Mouse (Mus musculus): ENCODE results near the gene Slc12a6. TPM values are rescaled to one million over a fixed set of nuclear protein-coding genes. Genes with fewer than 3 reads are reported as not detected.

The Slc12a6 gene
- polyA plus RNA-seq, 1 experiment from 2014 or later: 14.4 TPM

GRCm38 (mm10) chr2:112259241-112259962, 6.2 kb upstream of the Slc12a6 start, which contains the start of gene Nutm1:
TSS of gene Nutm1 (minus strand) at chr2:112259291.
- no peak within 1 kb of the TSS for H3K4me2 ChIP-seq
- no peak for DNase-seq (ENCODE audit: low spot score, missing footprints)
- H3K27me3 ChIP-seq (ENCODE audit: control insufficient read depth, insufficient read depth, low read length): no peaks in the 10 kb centered on the region
- peaks cover 6% of the 10 kb centered on the region for H3K4me1 ChIP-seq (ENCODE audit: control insufficient read depth, insufficient read depth, low read length)
- H3K9me3 ChIP-seq (ENCODE audit: control insufficient read depth, low read length): no peaks in the 10 kb centered on the region
- WGBS: 70% methylated on average over 10 of the region's 10 CpGs
- H3K36me3 ChIP-seq (ENCODE audit: control insufficient read depth, insufficient read depth, low read length): no peaks in the 10 kb centered on the region
- ATAC-seq (ENCODE audit: low FRiP score): no peak
- H3K27ac ChIP-seq (ENCODE audit: low read depth, low read length): no peak within 1 kb of the TSS
- H3K4me3 ChIP-seq (ENCODE audit: low read depth, low read length): no peak within 1 kb of the TSS
- no peak within 1 kb of the TSS for H3K9ac ChIP-seq (ENCODE audit: low read length)

GRCm38 (mm10) chr2:112261748-112262653, 3.6 kb upstream of the Slc12a6 start, which contains the start of gene Nop10:
TSS of gene Nop10 (plus strand) at chr2:112261926.
- H3K4me3 ChIP-seq (ENCODE audit: low read depth, low read length): peak within 1 kb of the TSS; percentile 59
- H3K9me3 ChIP-seq (ENCODE audit: control insufficient read depth, low read length): no peaks in the 10 kb centered on the region
- peak; percentile 49 for ATAC-seq (ENCODE audit: low FRiP score)
- peak; percentile 98 for DNase-seq (ENCODE audit: low spot score, missing footprints)
- H3K9ac ChIP-seq (ENCODE audit: low read length): peak within 1 kb of the TSS; percentile 71
- peak within 1 kb of the TSS; percentile 57 for H3K4me2 ChIP-seq
- H3K27me3 ChIP-seq (ENCODE audit: control insufficient read depth, insufficient read depth, low read length): no peaks in the 10 kb centered on the region
- H3K36me3 ChIP-seq (ENCODE audit: control insufficient read depth, insufficient read depth, low read length): no peaks in the 10 kb centered on the region
- peaks cover 14% of the 10 kb centered on the region for H3K4me1 ChIP-seq (ENCODE audit: control insufficient read depth, insufficient read depth, low read length)
- H3K27ac ChIP-seq (ENCODE audit: low read depth, low read length): no peak within 1 kb of the TSS
- WGBS: under 1% methylated on average over 36 of the region's 36 CpGs

DNA sequence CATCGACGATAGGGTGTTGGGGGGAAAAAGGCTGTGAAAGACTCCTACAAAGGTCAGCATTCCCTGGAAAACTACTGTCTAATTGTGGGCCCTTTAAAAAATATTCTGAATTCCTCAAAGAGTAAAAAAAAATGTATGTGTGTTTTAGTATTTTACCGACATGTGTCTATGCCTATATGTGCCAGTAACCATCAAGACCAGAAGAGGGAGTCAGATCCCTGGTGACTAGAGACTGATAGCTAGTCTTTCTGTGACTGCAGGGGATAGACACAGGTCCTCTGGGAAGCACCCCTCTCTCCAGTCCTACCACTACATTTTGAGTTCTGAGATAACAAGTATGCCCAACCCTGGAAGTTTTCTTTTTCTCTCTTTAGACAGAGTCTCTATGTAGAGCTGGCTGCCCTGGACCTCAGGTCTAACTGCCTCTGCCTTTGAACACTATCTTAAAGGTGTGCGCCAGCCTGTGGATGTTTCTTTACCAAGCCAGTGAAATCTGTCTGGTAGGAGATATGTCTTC, 2.8 kb upstream of the Slc12a6 start:
- H3K9ac ChIP-seq (ENCODE audit: low read length): peak overlapping the region; percentile 71; the same call in 1 of the 2 replicates
- no peak overlapping the region for H3K27ac ChIP-seq (ENCODE audit: low read depth, low read length)
- H3K4me1 ChIP-seq (ENCODE audit: control insufficient read depth, insufficient read depth, low read length): peaks cover 16% of the 10 kb centered on the region
- peak overlapping the region; percentile 57 for H3K4me2 ChIP-seq
- DNase-seq (ENCODE audit: low spot score, missing footprints) (no peak), ATAC-seq (ENCODE audit: low FRiP score) (no peak)
- 39% methylated on average over 4 of the region's 4 CpGs for WGBS
- H3K27me3 ChIP-seq (ENCODE audit: control insufficient read depth, insufficient read depth, low read length): no peaks in the 10 kb centered on the region
- no peaks in the 10 kb centered on the region for H3K9me3 ChIP-seq (ENCODE audit: control insufficient read depth, low read length)
- H3K4me3 ChIP-seq (ENCODE audit: low read depth, low read length): peak overlapping the region; percentile 59
- no peaks in the 10 kb centered on the region for H3K36me3 ChIP-seq (ENCODE audit: control insufficient read depth, insufficient read depth, low read length)

- Histone ChIP-seq H3K4me2 (no peak overlapping the region), H3K4me3 (ENCODE audit: low read depth, low read length) (no peak overlapping the region), H3K4me1 (ENCODE audit: control insufficient read depth, insufficient read depth, low read length) (peaks cover 16% of the 10 kb centered on the region), H3K27me3 (ENCODE audit: control insufficient read depth, insufficient read depth, low read length) (no peaks in the 10 kb centered on the region), H3K9ac (ENCODE audit: low read length) (no peak overlapping the region), H3K27ac (ENCODE audit: low read depth, low read length) (no peak overlapping the region), H3K36me3 (ENCODE audit: control insufficient read depth, insufficient read depth, low read length) (no peaks in the 10 kb centered on the region), H3K9me3 (ENCODE audit: control insufficient read depth, low read length) (no peaks in the 10 kb centered on the region)
- DNase-seq (ENCODE audit: low spot score, missing footprints) (no peak), ATAC-seq (ENCODE audit: low FRiP score) (no peak)
- WGBS: 86% methylated on average over 4 of the region's 4 CpGs
These were observed 1.3 kb upstream of the Slc12a6 start for GRCm38 (mm10) chr2:112264364-112264763.

GRCm38 (mm10) chr2:112266242-112266592, 592 bp downstream of the Slc12a6 start, which contains the start of gene Gm21985:
TSS of gene Gm21985 (plus strand) at chr2:112266314.
- Histone ChIP-seq H3K4me2 (peak within 1 kb of the TSS; percentile 67), H3K9me3 (ENCODE audit: control insufficient read depth, low read length) (no peaks in the 10 kb centered on the region), H3K36me3 (ENCODE audit: control insufficient read depth, insufficient read depth, low read length) (no peaks in the 10 kb centered on the region), H3K27ac (ENCODE audit: low read depth, low read length) (peak within 1 kb of the TSS; percentile 89), H3K4me1 (ENCODE audit: control insufficient read depth, insufficient read depth, low read length) (peaks cover 16% of the 10 kb centered on the region), H3K4me3 (ENCODE audit: low read depth, low read length) (peak within 1 kb of the TSS; percentile 77), H3K27me3 (ENCODE audit: control insufficient read depth, insufficient read depth, low read length) (no peaks in the 10 kb centered on the region), H3K9ac (ENCODE audit: low read length) (peak within 1 kb of the TSS; percentile 77)
- DNase-seq (ENCODE audit: low spot score, missing footprints) (no peak), ATAC-seq (ENCODE audit: low FRiP score) (peak; percentile 36)
- WGBS: 2% methylated on average over 11 of the region's 11 CpGs

DNA sequence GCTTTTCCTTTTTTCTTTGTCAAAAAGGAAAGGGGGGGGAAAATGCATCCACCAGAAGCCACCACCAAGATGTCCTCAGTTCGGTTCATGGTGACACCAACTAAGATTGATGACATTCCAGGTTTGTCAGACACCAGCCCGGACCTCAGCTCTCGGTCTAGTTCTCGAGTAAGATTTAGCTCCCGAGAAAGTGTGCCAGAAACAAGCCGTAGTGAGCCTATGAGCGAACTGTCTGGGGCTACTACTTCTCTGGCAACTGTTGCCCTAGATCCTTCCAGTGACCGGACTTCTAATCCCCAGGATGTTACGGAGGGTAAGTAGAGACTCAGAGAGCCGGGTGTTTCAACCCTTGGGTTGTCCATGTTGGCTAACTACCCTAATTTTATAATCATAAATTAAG, 1.2 kb downstream of the Slc12a6 start:
- H3K27me3 ChIP-seq (ENCODE audit: control insufficient read depth, insufficient read depth, low read length): no peaks in the 10 kb centered on the region
- no peaks in the 10 kb centered on the region for H3K36me3 ChIP-seq (ENCODE audit: control insufficient read depth, insufficient read depth, low read length)
- ATAC-seq (ENCODE audit: low FRiP score): no peak
- H3K9ac ChIP-seq (ENCODE audit: low read length): peak overlapping the region; percentile 6; the same call in 1 of the 2 replicates
- H3K4me2 ChIP-seq: peak overlapping the region; percentile 67
- peak overlapping the region; percentile 77 for H3K4me3 ChIP-seq (ENCODE audit: low read depth, low read length)
- no peak overlapping the region for H3K27ac ChIP-seq (ENCODE audit: low read depth, low read length)
- H3K9me3 ChIP-seq (ENCODE audit: control insufficient read depth, low read length): no peaks in the 10 kb centered on the region
- DNase-seq (ENCODE audit: low spot score, missing footprints): no peak
- 77% methylated on average over 10 of the region's 10 CpGs for WGBS
- peaks cover 16% of the 10 kb centered on the region for H3K4me1 ChIP-seq (ENCODE audit: control insufficient read depth, insufficient read depth, low read length)

DNA sequence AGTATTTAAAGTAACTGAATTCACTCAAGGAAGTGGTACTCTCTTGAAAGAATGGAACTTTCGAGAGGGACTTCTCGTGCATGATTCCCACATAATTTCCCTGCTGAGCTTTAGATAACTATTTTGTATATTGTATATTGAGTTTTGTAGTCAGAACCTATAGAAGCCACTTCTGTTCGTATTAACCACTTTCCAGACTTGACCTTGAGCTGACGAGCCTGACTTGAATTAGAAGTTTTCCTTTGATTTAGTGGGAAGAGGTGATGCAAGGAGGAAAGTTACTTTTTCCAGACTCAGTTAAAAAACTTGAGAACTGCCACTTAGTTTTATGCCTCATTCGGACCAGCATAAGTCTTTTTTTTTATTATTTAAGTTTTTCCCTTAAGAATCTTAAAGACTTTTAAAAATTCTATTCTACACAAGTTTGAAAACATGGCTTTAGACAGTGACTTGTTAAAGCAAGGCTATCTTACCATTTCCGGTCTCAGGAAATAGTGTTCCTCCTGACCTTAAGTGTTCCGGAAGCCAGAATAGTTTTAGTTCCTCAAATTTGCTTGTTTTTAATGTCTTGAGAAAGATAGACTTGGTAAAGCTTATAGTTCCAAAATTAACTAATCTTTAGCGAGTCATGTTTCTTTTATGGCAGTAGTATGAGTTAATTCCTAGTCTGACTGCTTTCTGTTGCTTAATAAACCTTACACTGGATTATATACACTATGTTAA, 2.1 kb downstream of the Slc12a6 start:
- Histone ChIP-seq H3K27ac (ENCODE audit: low read depth, low read length) (no peak overlapping the region), H3K4me2 (no peak overlapping the region), H3K4me3 (ENCODE audit: low read depth, low read length) (no peak overlapping the region), H3K9ac (ENCODE audit: low read length) (no peak overlapping the region), H3K36me3 (ENCODE audit: control insufficient read depth, insufficient read depth, low read length) (no peaks in the 10 kb centered on the region), H3K27me3 (ENCODE audit: control insufficient read depth, insufficient read depth, low read length) (no peaks in the 10 kb centered on the region), H3K4me1 (ENCODE audit: control insufficient read depth, insufficient read depth, low read length) (peaks cover 14% of the 10 kb centered on the region), H3K9me3 (ENCODE audit: control insufficient read depth, low read length) (no peaks in the 10 kb centered on the region)
- DNase-seq (ENCODE audit: low spot score, missing footprints) (no peak), ATAC-seq (ENCODE audit: low FRiP score) (no peak)
- 85% methylated on average over 8 of the region's 8 CpGs for WGBS

DNA sequence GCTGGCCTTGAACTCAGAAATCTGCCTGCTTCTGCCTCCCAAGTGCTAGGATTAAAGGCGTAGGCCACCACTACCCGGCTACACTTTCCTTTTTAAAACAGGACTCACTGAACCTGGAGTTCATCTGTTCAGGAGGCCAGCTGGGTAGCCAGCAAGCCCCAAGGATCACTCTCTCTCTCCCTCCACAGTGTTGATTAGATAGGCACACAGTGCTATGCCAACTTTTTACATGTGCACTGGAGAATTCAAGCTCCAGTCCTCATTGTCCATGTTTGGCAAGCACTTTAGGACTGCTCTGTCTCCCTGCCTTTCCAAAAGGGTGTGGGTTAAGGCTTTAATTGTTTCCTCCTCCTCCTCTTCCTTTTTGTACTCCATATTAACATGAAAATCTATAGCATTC, 4.4 kb downstream of the Slc12a6 start:
- Histone ChIP-seq H3K9ac (ENCODE audit: low read length) (no peak overlapping the region), H3K4me2 (no peak overlapping the region), H3K27ac (ENCODE audit: low read depth, low read length) (no peak overlapping the region), H3K27me3 (ENCODE audit: control insufficient read depth, insufficient read depth, low read length) (no peaks in the 10 kb centered on the region), H3K36me3 (ENCODE audit: control insufficient read depth, insufficient read depth, low read length) (no peaks in the 10 kb centered on the region), H3K4me3 (ENCODE audit: low read depth, low read length) (no peak overlapping the region), H3K9me3 (ENCODE audit: control insufficient read depth, low read length) (no peaks in the 10 kb centered on the region), H3K4me1 (ENCODE audit: control insufficient read depth, insufficient read depth, low read length) (peaks cover 10% of the 10 kb centered on the region; the same call in 1 of the 2 replicates)
- WGBS: 89% methylated on average over 2 of the region's 2 CpGs
- no peak for ATAC-seq (ENCODE audit: low FRiP score)
- no peak for DNase-seq (ENCODE audit: low spot score, missing footprints)

Measured in midbrain, embryonic 11.5 days (tissue).